15 mouse cellular contexts compared by ENCODE assay signal in genomic region chr11:120984448-120985330, GRCm38 (mm10). TPM values are rescaled to one million over a fixed set of nuclear protein-coding genes. Genes with fewer than 3 reads are reported as not detected.
DNase-seq lines count a peak whose midpoint lies in the region; ATAC-seq and TF ChIP-seq lines count a peak whose summit lies in the region.
"Had no signal": no experiment of that assay in that cellular context is flagged by ENCODE, and none has a peak within 500 bp of the region (broad histone marks: within the 10 kb centered on the region; RNA-seq: fewer than 3 reads in every experiment).

No protein-coding gene starts in this region.

- TF ChIP-seq CTCF in C2C12 (IDR thresholded peaks at IDR 0.05; ENCODE audit: control insufficient read depth, insufficient read depth, insufficient read length): no peak
- TF ChIP-seq CTCF in intestine, postnatal 0 days (IDR thresholded peaks at IDR 0.05; ENCODE audit: low read depth): no peak

- H3K4me2 ChIP-seq in intestine, postnatal 0 days (replicated peaks; ENCODE audit: low read depth): no peak overlapping the region

- H3K9ac ChIP-seq in intestine, postnatal 0 days (ENCODE audit: low read depth, low read length): peak overlapping the region; percentile 18; the same call in 1 of the 2 replicates

- ATAC-seq in cerebellum, adult (ENCODE audit: insufficient number of reproducible peaks, low FRiP score, low TSS enrichment): no peak
- peak; percentile 64 for ATAC-seq in intestine, postnatal 0 days
- ATAC-seq: forebrain, embryonic 16.5 days had no signal

- H3K27me3 ChIP-seq in C2C12 (ENCODE audit: control insufficient read depth, insufficient read depth, insufficient read length): no peaks in the 10 kb centered on the region
- H3K27me3 ChIP-seq in intestine, postnatal 0 days (replicated peaks; ENCODE audit: control insufficient read depth, insufficient read depth, low read length): no peaks in the 10 kb centered on the region

- DNase-seq in cerebellum, adult 18-20 months: peak; percentile 44 to 54
- DNase-seq in heart, postnatal 10 days: peak; percentile 26 to 29
- no peak for DNase-seq in heart, adult 11 months
- no peak for DNase-seq in frontal cortex, postnatal 14 days (ENCODE audit: low spot score in 2 of 2)
- no peak for DNase-seq in layer of hippocampus, adult 11-12 months (ENCODE audit: low spot score)
- DNase-seq: B cell, adult 2 months; left cerebral cortex, postnatal 4 days; thymus, postnatal 14 days had no signal

- peak overlapping the region; percentile 82 for H3K27ac ChIP-seq in intestine, postnatal 0 days (ENCODE audit: low read depth, low read length)
- H3K27ac ChIP-seq: macrophage had no signal

- peaks cover 69% of the 10 kb centered on the region for H3K36me3 ChIP-seq in C2C12 (ENCODE audit: control insufficient read depth, insufficient read depth)
- peaks cover 47% of the 10 kb centered on the region for H3K36me3 ChIP-seq in intestine, postnatal 0 days (ENCODE audit: control insufficient read depth, insufficient read depth)

- WGBS in intestine, postnatal 0 days: 64% methylated on average over 4 of the region's 4 CpGs

- no peak overlapping the region for H3ac ChIP-seq in C2C12 (ENCODE audit: control insufficient read depth, insufficient read length, low read depth)

- peaks cover 14% of the 10 kb centered on the region for H3K4me1 ChIP-seq in intestine, postnatal 0 days (replicated peaks; ENCODE audit: control insufficient read depth, insufficient read depth, low read length)

- peaks cover 97% of the 10 kb centered on the region for H3K79me2 ChIP-seq in C2C12 (ENCODE audit: control insufficient read depth, insufficient read depth)

- H3K4me3 ChIP-seq in C2C12 (ENCODE audit: insufficient read depth, poor library complexity, severe bottlenecking): no peak overlapping the region
- no peak overlapping the region for H3K4me3 ChIP-seq in intestine, postnatal 0 days (ENCODE audit: low read depth, low read length)

- intact Hi-C loops in heart, postnatal 10 days (cut with DNase I): no loop called here

- H3K9me3 ChIP-seq in intestine, postnatal 0 days (ENCODE audit: control insufficient read depth): no peaks in the 10 kb centered on the region

- H3K79me3 ChIP-seq in C2C12 (ENCODE audit: low read depth): peaks cover 86% of the 10 kb centered on the region

TF ChIP-seq in C2C12, 6 proteins besides CTCF, POLR2A, EP300 and RAD21:
- peak; percentile 47 for TF ChIP-seq FOSL1 (IDR thresholded peaks at IDR 0.05; ENCODE audit: insufficient read depth, low read length, poor library complexity, severe bottlenecking)
- no peak for TF ChIP-seq MAX (IDR thresholded peaks at IDR 0.05)
- peak; percentile 5 for TF ChIP-seq CEBPB (IDR thresholded peaks at IDR 0.05; ENCODE audit: low read depth)

RNA-seq across cellular contexts. Expression of gene Csnk1d, which starts 6.4 kb away (rescaled TPM):
- total RNA-seq in heart, postnatal 10 days (2021): 10 to 100 TPM; 86.0 to 89.5 TPM
- 79.2 TPM for polyA plus RNA-seq in C2C12 (2012; fragmentation: generic; extraction: Trizol)
- 62.0 and 65.6 TPM in 2 replicates for polyA plus RNA-seq in intestine, postnatal 0 days (2015; fragmentation: Nextera tagmentation; extraction: Ambion mirVana)

RNA-seq across cellular contexts. Expression of gene Slc16a3, which starts 36.4 kb away (rescaled TPM):
- 1 to 10 TPM; 4.0 to 4.4 TPM for total RNA-seq in heart, postnatal 10 days (2021)
- polyA plus RNA-seq in C2C12 (2012; fragmentation: generic; extraction: Trizol): 0.89 TPM
- 7.2 and 8.0 TPM in 2 replicates for polyA plus RNA-seq in intestine, postnatal 0 days (2015; fragmentation: Nextera tagmentation; extraction: Ambion mirVana)

RNA-seq across cellular contexts. Expression of gene Ccdc57, which starts 52.0 kb away (rescaled TPM):
- total RNA-seq in heart, postnatal 10 days (2021): 1 to 10 TPM; 1.7 to 1.8 TPM
- polyA plus RNA-seq in C2C12 (2012; fragmentation: generic; extraction: Trizol): 1.1 TPM
- 1.1 and 1.3 TPM in 2 replicates for polyA plus RNA-seq in intestine, postnatal 0 days (2015; fragmentation: Nextera tagmentation; extraction: Ambion mirVana)

RNA-seq across cellular contexts. Expression of gene Cd7, which starts 54.5 kb away (rescaled TPM):
- under 1 TPM in 1 of 2 experiments, not detected in 1; 0.26 TPM for total RNA-seq in heart, postnatal 10 days (2021)
- polyA plus RNA-seq in C2C12 (2012; fragmentation: generic; extraction: Trizol): not detected
- 2.2 and 2.3 TPM in 2 replicates for polyA plus RNA-seq in intestine, postnatal 0 days (2015; fragmentation: Nextera tagmentation; extraction: Ambion mirVana)
- total RNA-seq: left cerebral cortex, postnatal 4 days had no signal
- polyA plus RNA-seq: embryonic facial prominence, embryonic 11.5 days; forebrain, embryonic 16.5 days; hindbrain, embryonic 11.5 days had no signal

Comparison
In these comparisons a context has a peak if more than half of its experiments do, and no peak if none do; other contexts are left out.
1. DNase-seq: peak in cerebellum, adult 18-20 months (2 of 2) and heart, postnatal 10 days (2 of 2); none in heart, adult 11 months (single experiment), frontal cortex, postnatal 14 days (0 of 2) and layer of hippocampus, adult 11-12 months (single experiment).